Mouse (Mus musculus): ENCODE data around the gene Cadps2. TPM values are rescaled to one million over a fixed set of nuclear protein-coding genes. Genes with fewer than 3 reads are reported as not detected.

Cadps2 gene
- total and polyA plus RNA-seq, 3 experiments = not detected

DNA sequence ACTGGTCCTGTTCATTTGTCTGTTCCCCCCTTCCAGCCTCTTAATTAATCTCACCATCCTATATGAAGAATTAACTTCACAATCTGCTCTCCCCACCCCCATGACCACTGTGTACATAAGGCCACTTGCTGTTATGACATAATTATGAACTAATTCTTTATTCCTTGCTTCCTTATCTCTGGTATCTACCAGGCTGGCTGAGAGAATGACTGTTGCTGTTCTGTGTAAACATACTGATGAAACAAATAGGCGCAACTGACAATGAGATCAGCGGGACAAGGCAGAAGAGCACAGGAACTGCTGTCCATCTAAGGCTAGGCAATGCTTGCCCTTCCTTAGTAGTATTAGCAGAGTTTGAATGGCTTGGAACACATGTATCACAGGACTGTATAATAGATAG is 445.1 kb downstream of the Cadps2 start:
- Histone ChIP-seq H3K27me3 (replicated peaks) (no peaks in the 10 kb centered on the region), H3K27ac (ENCODE audit: insufficient read depth, low read depth) (no peak overlapping the region), H3K79me2 (replicated peaks; ENCODE audit: control insufficient read depth, extremely low read depth, insufficient read depth, poor library complexity, severe bottlenecking) (no peaks in the 10 kb centered on the region), H3K9ac (ENCODE audit: insufficient read depth, low read depth) (no peak overlapping the region), H3K9me3 (replicated peaks; ENCODE audit: low read length) (peaks cover 1% of the 10 kb centered on the region), H3K4me1 (ENCODE audit: control insufficient read depth in 1 of 2, insufficient read depth in 2 of 2) (no peaks in the 10 kb centered on the region), H3K36me3 (replicated peaks in 1 of 2; ENCODE audit: control insufficient read depth in 1 of 2, insufficient read depth in 1 of 2, low read length in 1 of 2) (no peaks in the 10 kb centered on the region), H3K4me3 (replicated peaks in 1 of 3; ENCODE audit: low read depth in 2 of 3, low read length in 2 of 3, poor library complexity in 1 of 3) (no peak overlapping the region), H3K4me2 (ENCODE audit: insufficient read depth, low read depth, poor library complexity, severe bottlenecking) (no peak overlapping the region)
- dilution Hi-C loops (cut with MboI; ENCODE audit: extremely low pct_ligation_motif_present, extremely low pct_unique_long_range_greater_than_20kb, low sequenced_read_pairs) = no loop called here
- in situ Hi-C loops (cut with MboI; ENCODE audit: low pct_ligation_motif_present, low pct_unique_long_range_greater_than_20kb, low sequenced_read_pairs) = no loop called here
- no peak for DNase-seq (ENCODE audit: extremely low read depth)
- TF ChIP-seq POLR2AphosphoS2 (IDR thresholded peaks at IDR 0.05; ENCODE audit: low read depth, low read length) (no peak), MAX (IDR thresholded peaks at IDR 0.05; ENCODE audit: low read length) (no peak), IRF4 (IDR thresholded peaks at IDR 0.05; ENCODE audit: low read depth, low read length) (no peak), JUND (conservative IDR thresholded peaks at IDR 0.05; ENCODE audit: low read depth, low read length) (no peak), NRF1 (IDR thresholded peaks at IDR 0.05; ENCODE audit: low read depth, low read length) (no peak), MAFK (IDR thresholded peaks at IDR 0.05; ENCODE audit: insufficient replicate concordance, low read length) (no peak), MAZ (IDR thresholded peaks at IDR 0.05; ENCODE audit: low read depth, low read length) (no peak), BHLHE40 (IDR thresholded peaks at IDR 0.05; ENCODE audit: low read depth, low read length) (no peak), EP300 (IDR thresholded peaks at IDR 0.05; ENCODE audit: low read length) (no peak), POLR2A (IDR thresholded peaks at IDR 0.05; ENCODE audit: low read depth, low read length) (no peak)

DNA sequence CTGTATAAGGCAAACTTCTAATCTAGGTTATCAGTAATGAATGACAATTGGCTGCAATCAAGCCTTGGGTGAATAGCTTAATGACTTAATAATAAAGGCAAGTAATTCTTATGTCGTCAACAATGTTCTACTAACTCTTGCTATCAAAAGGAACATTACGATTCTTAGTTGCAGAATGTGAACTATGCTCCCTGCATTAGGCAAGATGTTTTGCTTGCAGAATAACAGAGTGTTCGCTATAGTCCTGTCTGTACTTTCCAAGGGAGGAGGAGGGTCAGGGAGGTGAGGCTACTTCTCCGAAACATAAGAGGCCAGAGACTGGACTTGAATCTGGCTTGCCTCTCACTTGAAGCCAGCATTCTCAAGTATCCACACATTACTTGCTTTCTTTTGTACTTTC is 446.5 kb downstream of the Cadps2 start:
- in situ Hi-C loops (cut with MboI; ENCODE audit: low pct_ligation_motif_present, low pct_unique_long_range_greater_than_20kb, low sequenced_read_pairs) = no loop called here

GRCm38 (mm10) chr6:23386711-23387110 is 452.5 kb downstream of the Cadps2 start:
- H3K27me3 ChIP-seq (replicated peaks) = no peaks in the 10 kb centered on the region
- dilution Hi-C loops (cut with MboI; ENCODE audit: extremely low pct_ligation_motif_present, extremely low pct_unique_long_range_greater_than_20kb, low sequenced_read_pairs) = no loop called here
- in situ Hi-C loops (cut with MboI; ENCODE audit: low pct_ligation_motif_present, low pct_unique_long_range_greater_than_20kb, low sequenced_read_pairs) = no loop called here

More for the DNA sequence above, 446.5 kb downstream of the Cadps2 start:
- H3K27me3 ChIP-seq (replicated peaks) = no peaks in the 10 kb centered on the region
- no peak overlapping the region for H3K4me2 ChIP-seq (ENCODE audit: insufficient read depth, low read depth, poor library complexity, severe bottlenecking)
- TF ChIP-seq ELF1 (IDR thresholded peaks at IDR 0.05; ENCODE audit: low read depth, low read length) (no peak), CTCF (conservative IDR thresholded peaks at IDR 0.05 in 1 of 2, IDR thresholded peaks at IDR 0.05 in 1 of 2; ENCODE audit: low read depth in 2 of 2, low read length in 2 of 2) (no peak), PAX5 (IDR thresholded peaks at IDR 0.05; ENCODE audit: low read length) (no peak)
- dilution Hi-C loops (cut with MboI; ENCODE audit: extremely low pct_ligation_motif_present, extremely low pct_unique_long_range_greater_than_20kb, low sequenced_read_pairs) = no loop called here
- H3K27ac ChIP-seq (ENCODE audit: insufficient read depth, low read depth) = no peak overlapping the region
- H3K36me3 ChIP-seq (replicated peaks in 1 of 2; ENCODE audit: control insufficient read depth in 1 of 2, insufficient read depth in 1 of 2, low read length in 1 of 2) = no peaks in the 10 kb centered on the region
- H3K79me2 ChIP-seq (replicated peaks; ENCODE audit: control insufficient read depth, extremely low read depth, insufficient read depth, poor library complexity, severe bottlenecking) = no peaks in the 10 kb centered on the region
- no peak overlapping the region for H3K4me3 ChIP-seq (replicated peaks in 1 of 3; ENCODE audit: low read depth in 2 of 3, low read length in 2 of 3, poor library complexity in 1 of 3)
- H3K4me1 ChIP-seq (ENCODE audit: control insufficient read depth in 1 of 2, insufficient read depth in 2 of 2) = no peaks in the 10 kb centered on the region
- DNase-seq (ENCODE audit: extremely low read depth) = no peak
- peaks cover 1% of the 10 kb centered on the region for H3K9me3 ChIP-seq (replicated peaks; ENCODE audit: low read length)
- H3K9ac ChIP-seq (ENCODE audit: insufficient read depth, low read depth) = no peak overlapping the region

More at GRCm38 (mm10) chr6:23386711-23387110, 452.5 kb downstream of the Cadps2 start:
- H3K27ac ChIP-seq (ENCODE audit: insufficient read depth, low read depth) = no peak overlapping the region
- TF ChIP-seq JUND (conservative IDR thresholded peaks at IDR 0.05; ENCODE audit: low read depth, low read length) = no peak
- TF ChIP-seq CHD2 (IDR thresholded peaks at IDR 0.05; ENCODE audit: low read length) = no peak
- no peaks in the 10 kb centered on the region for H3K4me1 ChIP-seq (ENCODE audit: control insufficient read depth in 1 of 2, insufficient read depth in 2 of 2)
- no peaks in the 10 kb centered on the region for H3K79me2 ChIP-seq (replicated peaks; ENCODE audit: control insufficient read depth, extremely low read depth, insufficient read depth, poor library complexity, severe bottlenecking)
- no peak overlapping the region for H3K4me2 ChIP-seq (ENCODE audit: insufficient read depth, low read depth, poor library complexity, severe bottlenecking)
- no peaks in the 10 kb centered on the region for H3K36me3 ChIP-seq (replicated peaks in 1 of 2; ENCODE audit: control insufficient read depth in 1 of 2, insufficient read depth in 1 of 2, low read length in 1 of 2)
- H3K9me3 ChIP-seq (replicated peaks; ENCODE audit: low read length) = peaks cover 2% of the 10 kb centered on the region
- H3K9ac ChIP-seq (ENCODE audit: insufficient read depth, low read depth) = no peak overlapping the region
- no peak overlapping the region for H3K4me3 ChIP-seq (replicated peaks in 1 of 3; ENCODE audit: low read depth in 2 of 3, low read length in 2 of 3, poor library complexity in 1 of 3)
- no peak for DNase-seq (ENCODE audit: extremely low read depth)

Data from CH12.LX (cell line).